Mouse (Mus musculus): ENCODE measurements at regions not wholly inside any gene's neighbourhood (a gene's known extent, or its start where the extent isn't known, plus 50 kb on each side); places are given as distances from the start of the nearest gene placed in this dataset.

GRCm38 (mm10) chr10:126185410-126185809 lies 219.4 kb downstream of the Lrig3 start:
- Histone ChIP-seq H3K27ac (ENCODE audit: control insufficient read depth, low read depth, low read length) (no peak overlapping the region), H3K4me3 (ENCODE audit: control insufficient read depth in 1 of 2, insufficient read depth in 1 of 2, low read depth in 2 of 2, low read length in 2 of 2) (no peak overlapping the region), H3K27me3 (ENCODE audit: control insufficient read depth in 1 of 2, insufficient read depth in 2 of 2, low read length in 2 of 2) (no peaks in the 10 kb centered on the region), H3K4me1 (ENCODE audit: control insufficient read depth in 1 of 2, insufficient read depth in 2 of 2, low read length in 2 of 2) (no peaks in the 10 kb centered on the region), H3K9ac (ENCODE audit: control insufficient read depth, low read depth, low read length, poor library complexity, severe bottlenecking) (no peak overlapping the region), H3K9me3 (replicated peaks; ENCODE audit: insufficient read depth, low read length) (no peaks in the 10 kb centered on the region), H3K36me3 (ENCODE audit: control insufficient read depth in 1 of 2, insufficient read depth in 2 of 2, low read length in 2 of 2) (no peaks in the 10 kb centered on the region), H3K79me2 (ENCODE audit: control insufficient read depth, insufficient read depth, low read length, poor library complexity) (no peaks in the 10 kb centered on the region)
- DNase-seq (ENCODE audit: low read depth, low spot score) = no peak
- no peak for TF ChIP-seq MAFK (IDR thresholded peaks at IDR 0.05; ENCODE audit: borderline replicate concordance, low read depth, low read length)
- TF ChIP-seq POLR2AphosphoS2 (IDR thresholded peaks at IDR 0.05; ENCODE audit: low read length) = no peak
- TF ChIP-seq POLR2AphosphoS5 (IDR thresholded peaks at IDR 0.05; ENCODE audit: borderline replicate concordance, low read depth, low read length) = no peak
- no peak for TF ChIP-seq GATA1 (IDR thresholded peaks at IDR 0.05; ENCODE audit: low read depth, low read length)
- no peak for TF ChIP-seq POLR2A (IDR thresholded peaks at IDR 0.05; ENCODE audit: control insufficient read depth in 1 of 2, insufficient read depth in 1 of 2, low read depth in 1 of 2, low read length in 2 of 2, poor library complexity in 1 of 2)
- no peak for TF ChIP-seq GABPA (IDR thresholded peaks at IDR 0.05; ENCODE audit: low read depth, low read length)
- TF ChIP-seq ETS1 (IDR thresholded peaks at IDR 0.05; ENCODE audit: low read depth, low read length) = no peak

- TF ChIP-seq ZKSCAN1 (IDR thresholded peaks at IDR 0.05; ENCODE audit: low read depth, low read length) = no peak
- TF ChIP-seq MYC (IDR thresholded peaks at IDR 0.05; ENCODE audit: low read depth, low read length) = no peak
- no peak for TF ChIP-seq MEF2A (IDR thresholded peaks at IDR 0.05; ENCODE audit: extremely low read depth, insufficient replicate concordance, low read depth, low read length, poor library complexity, severe bottlenecking)
- no peak for TF ChIP-seq HCFC1 (IDR thresholded peaks at IDR 0.05; ENCODE audit: low read depth, low read length)
- TF ChIP-seq NRF1 (IDR thresholded peaks at IDR 0.05; ENCODE audit: insufficient read depth, low read depth, low read length, poor library complexity, severe bottlenecking) = no peak
- no peak for TF ChIP-seq POLR2AphosphoS5 (IDR thresholded peaks at IDR 0.05; ENCODE audit: borderline replicate concordance, low read depth, low read length)
- TF ChIP-seq ZC3H11A (IDR thresholded peaks at IDR 0.05; ENCODE audit: low read depth, low read length) = no peak
- no peak for TF ChIP-seq E2F4 (IDR thresholded peaks at IDR 0.05; ENCODE audit: borderline replicate concordance, low read depth, low read length)
- TF ChIP-seq KAT2A (conservative IDR thresholded peaks at IDR 0.05; ENCODE audit: low read depth, low read length) = no peak
- TF ChIP-seq SIN3A (IDR thresholded peaks at IDR 0.05; ENCODE audit: low read length) = no peak
- no peak for TF ChIP-seq SMC3 (IDR thresholded peaks at IDR 0.05; ENCODE audit: low read depth, low read length)
These were observed 220.1 kb downstream of the Lrig3 start for GRCm38 (mm10) chr10:126186086-126186485.

More at GRCm38 (mm10) chr10:126186086-126186485, 220.1 kb downstream of the Lrig3 start:
- no peaks in the 10 kb centered on the region for H3K27me3 ChIP-seq (ENCODE audit: control insufficient read depth in 1 of 2, insufficient read depth in 2 of 2, low read length in 2 of 2)
- no peaks in the 10 kb centered on the region for H3K79me2 ChIP-seq (ENCODE audit: control insufficient read depth, insufficient read depth, low read length, poor library complexity)
- no peak overlapping the region for H3K9ac ChIP-seq (ENCODE audit: control insufficient read depth, low read depth, low read length, poor library complexity, severe bottlenecking)
- no peak for DNase-seq (ENCODE audit: low read depth, low spot score)
- H3K9me3 ChIP-seq (replicated peaks; ENCODE audit: insufficient read depth, low read length) = no peaks in the 10 kb centered on the region
- H3K4me3 ChIP-seq (ENCODE audit: control insufficient read depth in 1 of 2, insufficient read depth in 1 of 2, low read depth in 2 of 2, low read length in 2 of 2) = no peak overlapping the region
- H3K4me1 ChIP-seq (ENCODE audit: control insufficient read depth in 1 of 2, insufficient read depth in 2 of 2, low read length in 2 of 2) = no peaks in the 10 kb centered on the region
- H3K36me3 ChIP-seq (ENCODE audit: control insufficient read depth in 1 of 2, insufficient read depth in 2 of 2, low read length in 2 of 2) = no peaks in the 10 kb centered on the region
- H3K27ac ChIP-seq (ENCODE audit: control insufficient read depth, low read depth, low read length) = no peak overlapping the region
